Mouse (Mus musculus) lung, embryonic 16.5 days (tissue): ENCODE results near the gene Plekhm1. TPM values are rescaled to one million over a fixed set of nuclear protein-coding genes. Genes with fewer than 3 reads are reported as not detected.
A peak's percentile ranks its signal among the peaks of the same experiment; 100 is the strongest.

Experiments
- ATAC-seq: fragments of 200-750 bp; cut with Nextera tagmentation; 2 replicates; pipeline ENCODE4 v1.8.0; 2017; ENCODE audit warnings: low read depth, mild to moderate bottlenecking, moderate library complexity
- H3K27ac ChIP-seq: fragments of 300-500 bp; sonication (generic); 2 replicates; pipeline ENCODE4 v1.5.1; 2014; ENCODE audit warnings: mild to moderate bottlenecking, control low read depth, low read length
- H3K27me3 ChIP-seq: fragments of 300-500 bp; sonication (generic); 2 replicates; pipeline ENCODE4 v1.6.1; 2014; ENCODE audit warnings: low read depth, low read length, mixed read lengths; ENCODE audit not compliant: control insufficient read depth, insufficient read depth
- H3K36me3 ChIP-seq: fragments of 300-500 bp; sonication (generic); 2 replicates; pipeline ENCODE4 v1.6.1; 2014; ENCODE audit warnings: low read length; ENCODE audit not compliant: control insufficient read depth, insufficient read depth
- H3K4me1 ChIP-seq: fragments of 300-500 bp; sonication (generic); replicated peaks from 2 replicates; pipeline ENCODE4 v1.6.1; 2014; ENCODE audit warnings: low read length, mixed read lengths; ENCODE audit not compliant: control insufficient read depth, insufficient read depth
- H3K4me2 ChIP-seq: fragments of 300-500 bp; sonication (generic); 2 replicates; pipeline ENCODE4 v1.6.1; 2014; ENCODE audit warnings: low read depth, low read length, control low read depth
- H3K4me3 ChIP-seq: fragments of 300-500 bp; sonication (generic); 2 replicates; pipeline ENCODE4 v1.5.1; 2014; ENCODE audit warnings: mild to moderate bottlenecking, low read length, control low read depth
- H3K9ac ChIP-seq: fragments of 300-500 bp; sonication (generic); 2 replicates; pipeline ENCODE4 v1.6.1; 2014; ENCODE audit warnings: low read length, control low read depth
- H3K9me3 ChIP-seq: fragments of 300-500 bp; sonication (generic); 2 replicates; pipeline ENCODE4 v1.6.1; 2016; ENCODE audit warnings: low read length; ENCODE audit not compliant: control insufficient read depth
- WGBS: fragments of 180-500 bp; shearing (Covaris S2); extraction: QIAGEN DNeasy Blood & Tissue Kit; methylation state at CpG from one replicate; pipeline ENCODE4 v1.1.7; 2014; 5-methylcytosine and 5-hydroxymethylcytosine counted together
- polyA plus RNA-seq: library from polyadenylated mRNA; unstranded; fragments of >200 nt; fragmentation: Nextera tagmentation; extraction: Ambion mirVana; gene quantifications from 2 replicates; pipeline ENCODE4 v1.2.1, GENCODE M21; 2015

Gene Plekhm1
- polyA plus RNA-seq, 1 experiment from 2014 or later, result 10.2 TPM

GRCm38 (mm10) chr11:103340677-103341076, 71.8 kb downstream of the Plekhm1 start:
- H3K9me3 ChIP-seq, result no peaks in the 10 kb centered on the region
- no peak overlapping the region for H3K9ac ChIP-seq
- H3K27ac ChIP-seq, result no peak overlapping the region
- no peak overlapping the region for H3K4me3 ChIP-seq
- H3K36me3 ChIP-seq, result no peaks in the 10 kb centered on the region
- 31% methylated on average over 7 of the region's 7 CpGs for WGBS
- H3K4me1 ChIP-seq, result peaks cover 8% of the 10 kb centered on the region
- no peak overlapping the region for H3K4me2 ChIP-seq
- no peak for ATAC-seq
- H3K27me3 ChIP-seq, result no peaks in the 10 kb centered on the region

DNA sequence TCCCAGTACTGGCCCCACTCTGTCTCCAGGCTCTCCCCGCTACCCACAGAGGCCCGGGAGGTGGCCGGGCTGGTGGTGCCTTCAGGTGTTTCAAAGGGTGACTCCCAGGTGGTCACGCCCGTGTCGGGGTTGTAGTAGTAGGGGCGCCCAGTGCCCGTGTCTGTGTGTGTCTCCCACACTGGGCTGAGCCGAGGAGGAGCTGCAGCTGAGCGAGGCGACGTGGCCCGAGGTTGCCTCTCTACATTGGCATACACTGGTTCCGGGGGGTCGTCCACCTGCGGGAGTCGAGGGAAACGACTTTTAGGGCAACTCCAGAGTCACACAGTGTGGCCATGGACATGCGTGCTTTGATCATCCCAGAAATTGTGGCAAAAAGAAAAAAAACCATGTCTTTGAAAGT, 72.4 kb downstream of the Plekhm1 start:
- peaks cover 6% of the 10 kb centered on the region; the same call in 1 of the 2 replicates for H3K4me1 ChIP-seq
- no peaks in the 10 kb centered on the region for H3K36me3 ChIP-seq
- no peak for ATAC-seq
- H3K27ac ChIP-seq, result no peak overlapping the region
- peak overlapping the region; percentile 49 for H3K4me2 ChIP-seq
- WGBS, result 51% methylated on average over 19 of the region's 19 CpGs
- H3K27me3 ChIP-seq, result no peaks in the 10 kb centered on the region
- H3K4me3 ChIP-seq, result no peak overlapping the region
- no peaks in the 10 kb centered on the region for H3K9me3 ChIP-seq
- H3K9ac ChIP-seq, result peak overlapping the region; percentile 27; the same call in 1 of the 2 replicates

DNA sequence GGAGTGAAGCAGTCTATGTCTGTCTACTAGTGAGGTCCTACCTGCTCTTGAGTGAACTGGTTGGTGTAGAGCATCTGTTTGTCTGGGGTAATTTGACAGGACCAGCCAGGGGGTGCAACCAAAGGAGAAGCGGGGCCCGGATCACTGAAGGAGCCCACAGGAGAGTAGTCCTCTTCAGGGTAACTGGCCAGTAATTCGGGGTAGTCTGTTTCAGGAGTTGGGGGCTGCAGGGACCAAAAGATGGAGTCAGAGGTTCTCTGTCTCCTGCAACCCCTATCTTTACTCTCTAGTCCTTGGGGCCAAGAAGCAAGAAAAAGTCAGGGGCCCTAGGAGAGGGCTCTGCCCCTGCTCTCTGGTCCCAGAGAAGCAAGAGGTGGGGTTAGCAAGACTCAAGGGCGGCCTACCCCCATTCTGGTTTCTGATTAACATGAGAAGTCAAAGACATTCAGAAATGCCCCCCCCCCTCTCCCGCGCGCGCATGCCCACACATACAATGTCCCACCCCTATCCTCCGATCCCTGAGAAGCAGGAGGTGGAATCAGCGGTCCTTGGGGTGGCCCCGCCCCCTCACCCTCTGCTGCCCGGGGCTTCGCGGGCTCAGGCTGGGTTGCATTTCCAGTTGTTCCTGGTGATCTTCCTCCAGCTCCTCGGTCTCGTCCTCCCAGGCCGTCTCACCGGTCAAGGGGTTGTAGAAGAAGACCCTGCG, 72.9 kb downstream of the Plekhm1 start:
- no peaks in the 10 kb centered on the region for H3K36me3 ChIP-seq
- no peak overlapping the region for H3K27ac ChIP-seq
- ATAC-seq, result peak; percentile 64
- H3K4me1 ChIP-seq, result peaks cover 6% of the 10 kb centered on the region; the same call in 1 of the 2 replicates
- peak overlapping the region; percentile 27; the same call in 1 of the 2 replicates for H3K9ac ChIP-seq
- H3K4me2 ChIP-seq, result peak overlapping the region; percentile 49
- no peak overlapping the region for H3K4me3 ChIP-seq
- 0 out of 2 replicates have a peak, but pooled peaks cover 1% of the 10 kb centered on the region for H3K27me3 ChIP-seq
- WGBS, result 37% methylated on average over 19 of the region's 19 CpGs
- no peaks in the 10 kb centered on the region for H3K9me3 ChIP-seq

DNA sequence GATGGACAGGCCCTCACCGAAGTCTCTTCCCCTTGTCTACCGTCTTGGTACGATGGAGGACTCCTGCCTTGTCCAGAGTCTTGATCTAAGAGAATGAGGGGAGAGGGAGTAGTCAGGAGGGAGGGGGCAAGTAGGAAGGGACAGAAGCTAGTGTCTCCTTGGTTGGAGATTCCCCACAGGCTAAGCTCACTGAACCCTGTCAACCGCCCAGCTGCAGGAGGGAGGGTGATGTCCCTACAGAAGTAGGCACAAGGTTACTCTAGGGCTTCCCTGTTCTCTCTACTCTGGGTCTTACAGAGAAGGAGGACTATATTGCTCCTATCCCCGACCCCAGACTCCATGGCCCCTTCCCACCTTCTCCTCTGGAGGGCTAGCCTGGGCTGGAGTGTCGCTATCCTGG, 73.8 kb downstream of the Plekhm1 start:
- WGBS, result 88% methylated on average over 6 of the region's 6 CpGs
- Histone ChIP-seq H3K27me3 (peaks cover 9% of the 10 kb centered on the region), H3K4me1 (peaks cover 6% of the 10 kb centered on the region; the same call in 1 of the 2 replicates), H3K9me3 (no peaks in the 10 kb centered on the region), H3K4me3 (no peak overlapping the region), H3K27ac (no peak overlapping the region), H3K9ac (no peak overlapping the region), H3K4me2 (no peak overlapping the region), H3K36me3 (no peaks in the 10 kb centered on the region)
- ATAC-seq, result no peak

DNA sequence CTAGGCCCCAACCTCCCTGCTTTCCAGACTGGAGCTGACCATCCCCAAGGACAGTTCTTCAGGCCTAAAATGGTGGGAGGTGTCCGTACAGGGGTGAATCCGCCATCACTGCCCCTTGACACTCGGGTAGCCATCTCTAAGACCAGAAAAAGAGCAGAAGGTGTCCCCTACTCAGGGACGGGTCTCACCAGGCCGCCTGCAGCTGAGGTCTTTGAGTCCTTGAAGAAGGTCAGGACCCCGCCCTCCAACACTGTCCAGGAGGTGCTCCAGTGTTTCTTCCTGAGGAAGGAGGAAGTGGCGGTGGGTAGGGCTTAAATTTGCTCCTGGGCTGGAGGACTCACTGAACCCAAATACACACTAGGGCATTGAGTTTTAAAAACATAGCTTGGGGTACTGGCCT, 74.4 kb downstream of the Plekhm1 start:
- peaks cover 6% of the 10 kb centered on the region; the same call in 1 of the 2 replicates for H3K4me1 ChIP-seq
- H3K9ac ChIP-seq, result no peak overlapping the region
- no peak overlapping the region for H3K4me3 ChIP-seq
- no peaks in the 10 kb centered on the region for H3K36me3 ChIP-seq
- WGBS, result 79% methylated on average over 7 of the region's 7 CpGs
- no peaks in the 10 kb centered on the region for H3K9me3 ChIP-seq
- no peak for ATAC-seq
- H3K27me3 ChIP-seq, result peaks cover 14% of the 10 kb centered on the region
- H3K27ac ChIP-seq, result no peak overlapping the region
- H3K4me2 ChIP-seq, result no peak overlapping the region

GRCm38 (mm10) chr11:103337180-103337579, 75.3 kb downstream of the Plekhm1 start:
- Histone ChIP-seq H3K9me3 (no peaks in the 10 kb centered on the region), H3K27ac (no peak overlapping the region), H3K4me3 (no peak overlapping the region), H3K27me3 (peaks cover 19% of the 10 kb centered on the region), H3K9ac (no peak overlapping the region), H3K4me1 (peaks cover 10% of the 10 kb centered on the region), H3K4me2 (no peak overlapping the region), H3K36me3 (no peaks in the 10 kb centered on the region)
- 93% methylated on average over 2 of the region's 2 CpGs for WGBS
- no peak for ATAC-seq

DNA sequence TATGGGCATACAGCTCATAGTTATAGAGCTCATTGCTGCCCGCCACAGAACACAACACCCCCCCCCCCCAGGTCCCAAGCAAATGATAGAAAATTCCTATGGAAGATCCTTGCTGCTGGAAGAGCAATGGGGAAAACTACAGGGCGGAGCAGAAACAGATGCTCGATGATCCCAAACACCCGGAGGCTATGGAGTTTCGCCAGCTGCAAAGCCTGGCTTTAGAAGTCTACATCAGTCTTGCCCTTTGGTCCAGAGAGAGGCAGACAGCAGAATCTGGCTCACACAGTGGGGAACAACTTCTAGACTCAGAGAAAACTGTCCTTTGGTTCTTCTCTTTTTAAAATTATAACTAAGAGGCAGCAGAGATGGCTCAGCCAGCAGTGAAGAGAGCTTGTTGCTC, 76.9 kb downstream of the Plekhm1 start:
- no peak overlapping the region for H3K27ac ChIP-seq
- ATAC-seq, result no peak
- peaks cover 19% of the 10 kb centered on the region for H3K27me3 ChIP-seq
- H3K4me3 ChIP-seq, result no peak overlapping the region
- no peak overlapping the region for H3K4me2 ChIP-seq
- H3K36me3 ChIP-seq, result no peaks in the 10 kb centered on the region
- no peaks in the 10 kb centered on the region for H3K9me3 ChIP-seq
- H3K4me1 ChIP-seq, result peaks cover 10% of the 10 kb centered on the region
- H3K9ac ChIP-seq, result no peak overlapping the region
- 75% methylated on average over 5 of the region's 5 CpGs for WGBS

DNA sequence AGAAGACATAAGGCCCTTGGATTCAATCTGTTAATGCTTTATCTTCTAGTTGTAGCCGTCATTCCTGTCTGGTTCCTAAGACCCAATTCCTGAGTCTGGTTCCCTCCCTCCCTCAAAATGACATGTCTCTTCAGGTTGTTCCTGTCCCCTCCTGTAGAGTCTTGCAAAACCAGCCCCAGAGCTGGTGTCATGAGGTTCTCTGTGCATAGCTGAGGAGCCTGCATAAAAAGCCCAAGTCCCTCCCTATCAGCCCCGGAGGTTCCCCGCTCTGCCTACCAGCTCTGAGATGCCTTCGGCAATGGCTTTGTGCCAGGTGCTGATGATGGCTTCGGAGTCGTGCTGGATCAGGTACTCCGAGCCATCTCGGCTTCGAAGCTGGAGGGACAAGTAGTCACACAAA, 77.6 kb downstream of the Plekhm1 start:
- Histone ChIP-seq H3K4me3 (no peak overlapping the region), H3K27me3 (peaks cover 19% of the 10 kb centered on the region), H3K36me3 (no peaks in the 10 kb centered on the region), H3K9ac (no peak overlapping the region), H3K9me3 (no peaks in the 10 kb centered on the region), H3K27ac (no peak overlapping the region), H3K4me1 (peaks cover 8% of the 10 kb centered on the region), H3K4me2 (no peak overlapping the region)
- ATAC-seq, result no peak
- WGBS, result 83% methylated on average over 9 of the region's 9 CpGs

DNA sequence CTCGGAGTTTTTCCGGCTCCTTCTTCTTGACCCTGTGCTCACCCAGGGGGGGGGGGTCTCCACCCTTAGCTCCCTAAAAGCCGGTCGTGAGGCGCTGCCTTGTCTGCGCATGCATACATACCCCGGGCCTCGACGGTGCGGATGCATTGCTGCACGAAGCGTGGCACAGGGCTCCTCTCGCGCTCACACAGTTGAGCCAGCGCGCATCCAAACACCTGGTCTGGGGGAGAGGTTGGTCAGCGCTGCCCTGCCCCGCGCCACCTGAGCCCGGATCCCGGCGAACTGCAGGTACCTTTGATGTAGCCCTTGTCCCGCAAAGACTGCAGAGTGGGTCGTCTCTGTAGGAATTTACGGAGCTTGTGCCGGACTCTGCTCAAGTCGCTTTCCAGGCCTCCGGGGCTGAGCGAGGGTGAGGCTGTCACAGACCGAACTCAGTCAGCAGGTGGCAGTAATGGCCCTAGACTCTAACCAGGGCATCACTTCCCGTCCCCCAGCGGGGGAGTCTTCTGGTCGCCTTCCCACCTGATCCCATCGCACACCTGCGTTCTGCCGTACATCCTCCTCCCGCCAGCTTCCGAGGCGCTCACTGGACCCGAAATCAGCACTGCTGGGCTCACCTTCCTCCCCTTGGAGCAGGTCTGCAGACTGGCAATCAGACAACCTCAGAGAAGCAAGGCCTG, 78.6 kb downstream of the Plekhm1 start:
- peak; percentile 43; the same call in 1 of the 2 replicates for ATAC-seq
- no peak overlapping the region for H3K27ac ChIP-seq
- no peak overlapping the region for H3K4me3 ChIP-seq
- 24% methylated on average over 40 of the region's 40 CpGs for WGBS
- no peaks in the 10 kb centered on the region for H3K9me3 ChIP-seq
- H3K36me3 ChIP-seq, result no peaks in the 10 kb centered on the region
- peaks cover 4% of the 10 kb centered on the region for H3K4me1 ChIP-seq
- H3K4me2 ChIP-seq, result no peak overlapping the region
- no peak overlapping the region for H3K9ac ChIP-seq
- peaks cover 19% of the 10 kb centered on the region for H3K27me3 ChIP-seq
